Mouse (Mus musculus): Measurements from ENCODE around the gene L1cam.
A peak's percentile ranks its signal among the peaks of the same experiment; 100 is the strongest.

The L1cam gene

DNA sequence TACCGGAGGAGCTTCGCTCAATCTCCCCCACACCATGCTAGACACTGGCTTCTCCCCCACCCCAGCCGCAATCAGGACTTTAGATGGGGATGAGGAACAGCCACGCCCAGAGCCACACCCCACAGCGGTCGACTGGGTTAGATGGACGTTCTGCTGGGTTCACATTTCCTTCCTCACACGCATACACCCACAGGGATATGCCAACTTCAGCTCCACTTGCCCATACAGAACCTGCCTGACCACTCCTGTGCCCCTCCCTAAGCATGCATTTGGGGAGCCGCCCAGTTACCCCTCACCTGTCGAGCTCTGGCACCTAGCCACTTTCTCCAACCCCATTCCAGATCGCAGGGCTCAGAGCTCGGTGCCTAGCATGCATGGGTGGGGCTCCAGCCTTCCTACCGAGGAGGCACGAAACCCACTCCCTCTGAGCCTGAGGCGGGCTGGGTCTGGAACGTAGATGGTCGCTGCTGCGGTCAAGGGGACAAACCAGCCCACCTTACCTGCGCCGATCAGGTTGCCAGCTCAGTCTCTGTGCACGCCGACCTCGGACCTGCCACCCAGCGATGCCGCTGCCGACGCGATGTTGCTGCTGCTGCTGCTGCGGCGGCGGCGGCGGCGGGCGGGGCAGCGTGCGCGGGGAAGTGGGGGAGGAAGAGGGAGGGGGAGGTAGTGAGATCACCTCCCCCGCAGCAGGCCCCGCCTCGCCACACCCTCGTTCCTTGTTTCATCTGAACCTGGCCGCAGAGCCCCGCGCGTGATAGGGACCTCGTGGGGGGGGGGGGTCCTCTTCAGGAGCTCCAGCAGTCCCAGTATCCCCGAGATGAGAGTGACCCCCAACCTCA, 15.5 kb downstream of the L1cam start:
- no peak for DNase-seq (ENCODE audit: extremely low read depth, low read depth)

- peak; percentile 71 for DNase-seq (ENCODE audit: extremely low read depth, low read depth)
Observed at GRCm38 (mm10) chrX:73877014-73877413, 18.9 kb downstream of the L1cam start.

DNA sequence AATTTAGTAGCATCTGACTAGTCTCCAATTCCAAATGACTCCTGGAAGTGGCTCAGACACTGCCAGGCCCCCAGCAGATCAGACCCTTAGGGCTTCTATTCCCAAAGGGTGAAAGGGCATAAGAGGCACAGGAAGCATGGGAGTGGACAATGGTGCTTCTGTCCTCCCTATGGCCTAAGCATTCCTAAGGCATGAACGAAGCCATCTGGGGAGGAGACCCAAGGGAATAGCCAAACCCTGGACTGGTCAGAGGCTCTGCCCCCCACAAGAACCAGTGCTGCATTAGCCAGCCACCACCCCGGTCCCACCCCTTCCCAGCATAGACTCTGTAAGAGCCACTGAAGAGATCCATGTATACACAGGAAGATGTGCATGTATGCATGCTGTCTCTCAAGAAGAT, 20.0 kb downstream of the L1cam start:
- DNase-seq (ENCODE audit: extremely low read depth, low read depth): no peak

- DNase-seq (ENCODE audit: extremely low read depth, low read depth): no peak
Observed at GRCm38 (mm10) chrX:73871956-73872355, 23.9 kb downstream of the L1cam start.

- no peak for DNase-seq (ENCODE audit: extremely low read depth, low read depth)
Observed at GRCm38 (mm10) chrX:73871474-73871873, 24.4 kb downstream of the L1cam start.

DNA sequence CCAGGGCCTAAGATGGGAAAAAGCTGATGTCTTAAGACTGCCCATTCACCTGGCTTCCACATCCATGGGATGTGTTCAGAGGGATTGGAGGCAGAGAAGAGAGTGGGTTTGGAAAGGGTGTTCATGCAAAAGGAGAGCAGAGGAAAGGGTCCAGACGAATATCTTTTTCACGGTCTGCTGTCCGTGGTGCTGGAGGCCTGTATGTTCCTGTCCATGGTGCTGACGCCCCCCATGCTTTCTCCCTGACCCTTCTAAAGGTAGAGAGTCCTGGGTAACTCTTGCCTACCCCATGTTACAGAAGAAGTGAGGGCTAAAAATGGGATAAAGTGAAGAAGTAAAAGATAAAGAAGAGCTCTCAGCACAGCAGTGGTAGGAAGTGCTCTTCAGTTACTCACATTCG, 26.6 kb downstream of the L1cam start:
- DNase-seq (ENCODE audit: extremely low read depth, low read depth): peak; percentile 17

- DNase-seq (ENCODE audit: extremely low read depth, low read depth): no peak
Observed at GRCm38 (mm10) chrX:73867852-73868251, 28.1 kb downstream of the L1cam start.

GRCm38 (mm10) chrX:73867256-73867655, 28.6 kb downstream of the L1cam start:
- DNase-seq (ENCODE audit: extremely low read depth, low read depth): no peak

- DNase-seq (ENCODE audit: extremely low read depth, low read depth): no peak
Observed at GRCm38 (mm10) chrX:73864692-73865091, 31.2 kb downstream of the L1cam start.

DNA sequence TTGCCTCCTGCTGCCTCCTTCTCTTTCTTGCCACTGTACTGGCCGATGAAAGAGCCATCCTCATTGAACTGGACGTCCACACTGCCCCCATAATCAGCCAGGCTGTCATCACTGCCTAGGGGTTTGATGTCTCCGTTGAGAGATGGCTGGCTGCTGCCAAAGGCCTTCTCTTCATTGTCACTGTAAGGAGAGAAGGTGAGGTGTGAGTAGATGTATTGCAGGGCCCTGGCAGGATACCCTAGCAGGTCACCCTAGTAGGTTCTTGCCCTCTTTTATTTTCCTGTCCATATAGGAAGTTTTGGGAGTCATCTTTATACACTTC, 40.9 kb downstream of the L1cam start:
- DNase-seq (ENCODE audit: extremely low read depth, low read depth): no peak

- DNase-seq (ENCODE audit: extremely low read depth, low read depth): no peak
Observed at GRCm38 (mm10) chrX:73854326-73855086, 41.4 kb downstream of the L1cam start.

GRCm38 (mm10) chrX:73836691-73837090, 59.2 kb downstream of the L1cam start:
- no peak for DNase-seq (ENCODE audit: extremely low read depth, low read depth)

DNA sequence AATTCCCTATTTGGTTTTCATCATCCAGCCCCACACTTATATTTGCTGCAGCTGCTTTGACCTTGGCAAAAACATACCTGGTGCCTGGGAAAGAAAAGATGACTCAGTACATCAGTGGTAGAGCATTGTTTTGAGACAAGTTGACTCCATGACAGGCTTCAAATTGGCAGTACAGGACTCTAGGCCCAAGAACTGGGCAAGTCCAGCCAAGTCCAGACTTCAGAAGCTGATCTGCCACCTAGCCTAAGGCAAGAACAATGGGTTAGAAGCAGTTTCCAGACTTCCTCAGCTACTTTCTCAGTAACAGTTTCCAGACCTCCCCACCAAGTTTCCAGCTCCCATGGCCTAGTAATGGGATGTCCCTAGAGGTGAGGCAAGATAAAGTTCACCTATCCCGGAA, 60.2 kb downstream of the L1cam start:
- DNase-seq (ENCODE audit: extremely low read depth, low read depth): no peak

- DNase-seq (ENCODE audit: extremely low read depth, low read depth): peak; percentile 16
Observed at GRCm38 (mm10) chrX:73824185-73825151, 71.4 kb downstream of the L1cam start, which contains the start of gene Pdzd4. Gene Pdzd4 (minus strand): TSS chrX:73824969.

- no peak for DNase-seq (ENCODE audit: extremely low read depth, low read depth)
Observed at GRCm38 (mm10) chrX:73823747-73824146, 72.2 kb downstream of the L1cam start.

DNA sequence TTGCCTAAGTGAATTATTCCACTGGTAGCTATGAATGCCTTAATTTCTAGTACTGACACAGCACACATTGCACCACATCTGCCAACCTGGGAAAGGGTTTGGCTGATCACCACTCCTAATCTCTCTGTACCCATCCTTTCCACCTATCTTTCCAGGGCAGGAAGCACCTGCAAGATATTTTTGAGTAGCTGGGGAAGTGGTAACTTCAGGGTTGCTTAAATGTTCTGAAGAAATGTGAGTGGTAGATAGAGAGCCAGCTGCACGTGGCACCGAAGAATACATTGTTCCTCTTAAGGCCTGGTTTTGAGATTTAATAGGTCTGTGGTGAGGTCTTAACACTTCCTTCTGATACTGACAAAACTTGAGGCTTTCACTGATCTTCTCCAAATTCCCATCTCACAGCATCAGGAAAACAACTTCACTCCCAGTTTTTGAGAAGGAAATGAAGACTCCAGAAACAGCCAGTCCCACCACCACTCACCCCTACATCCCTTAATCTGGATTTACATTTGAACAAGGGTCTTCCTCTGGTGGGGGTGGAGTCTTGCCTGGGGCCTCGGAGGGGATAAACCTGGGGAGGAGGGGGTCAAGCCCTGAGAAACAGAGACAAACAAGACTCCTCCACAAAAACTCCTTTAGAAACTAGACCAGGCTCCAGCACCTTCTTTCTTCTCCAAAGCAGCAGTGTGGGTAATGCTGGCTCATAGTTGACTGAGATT, 79.2 kb downstream of the L1cam start:
- DNase-seq (ENCODE audit: extremely low read depth, low read depth): peak; percentile 91

- DNase-seq (ENCODE audit: extremely low read depth, low read depth): no peak
Observed at GRCm38 (mm10) chrX:73815072-73815471, 80.8 kb downstream of the L1cam start.

GRCm38 (mm10) chrX:73805814-73806213, 90.1 kb downstream of the L1cam start:
- DNase-seq (ENCODE audit: extremely low read depth, low read depth): no peak

Measured in MEL-GATA-1-ER (cell line).